Mouse (Mus musculus) intestine, postnatal 0 days (tissue): ENCODE data around the gene Bid. TPM values are rescaled to one million over a fixed set of nuclear protein-coding genes. Genes with fewer than 3 reads are reported as not detected.

ENCODE experiments used
- ATAC-seq: fragments of 200-750 bp; cut with Nextera tagmentation; 2 replicates; pipeline ENCODE4 v1.8.0; 2017; ENCODE audit warnings: mild to moderate bottlenecking, moderate TSS enrichment, moderate library complexity
- H3K27ac ChIP-seq: fragments of 300-500 bp; sonication (generic); 2 replicates; pipeline ENCODE4 v1.5.1; 2014; ENCODE audit warnings: mild to moderate bottlenecking, low read depth, low read length, moderate library complexity
- H3K27me3 ChIP-seq: fragments of 300-500 bp; sonication (generic); replicated peaks from 2 replicates; pipeline ENCODE4 v1.6.1; 2014; ENCODE audit warnings: low read length, mixed read lengths; ENCODE audit not compliant: control insufficient read depth, insufficient read depth
- H3K36me3 ChIP-seq: fragments of 300-500 bp; sonication (generic); 2 replicates; pipeline ENCODE4 v1.6.1; 2014; ENCODE audit warnings: mild to moderate bottlenecking, moderate library complexity; ENCODE audit not compliant: control insufficient read depth, insufficient read depth
- H3K4me1 ChIP-seq: fragments of 300-500 bp; sonication (generic); replicated peaks from 2 replicates; pipeline ENCODE4 v1.6.1; 2014; ENCODE audit warnings: antibody characterized with exemption, low read length, mixed read lengths; ENCODE audit not compliant: control insufficient read depth, insufficient read depth
- H3K4me2 ChIP-seq: fragments of 300-500 bp; sonication (generic); replicated peaks from 2 replicates; pipeline ENCODE4 v1.6.1; 2014; ENCODE audit warnings: low read depth, mild to moderate bottlenecking, moderate library complexity
- H3K4me3 ChIP-seq: fragments of 300-500 bp; sonication (generic); 2 replicates; pipeline ENCODE4 v1.5.1; 2014; ENCODE audit warnings: low read depth, low read length
- H3K9ac ChIP-seq: fragments of 300-500 bp; sonication (generic); 2 replicates; pipeline ENCODE4 v1.6.1; 2014; ENCODE audit warnings: mild to moderate bottlenecking, low read depth, low read length
- H3K9me3 ChIP-seq: fragments of 300-500 bp; sonication (generic); 2 replicates; pipeline ENCODE4 v1.6.1; 2016; ENCODE audit warnings: mixed run types; ENCODE audit not compliant: control insufficient read depth
- CTCF ChIP-seq: sonication (generic); IDR thresholded peaks from 2 replicates; pipeline ENCODE4 v1.5.1; 2016; ENCODE audit warnings: low read depth, mild to moderate bottlenecking, control low read depth, antibody characterized with exemption, moderate library complexity
- whole genome bisulfite sequencing: fragments of 180-500 bp; shearing (Covaris S2); extraction: QIAGEN DNeasy Blood & Tissue Kit; methylation state at CpG from one replicate; pipeline ENCODE4 v1.1.7; 2014; 5-methylcytosine and 5-hydroxymethylcytosine counted together
- polyA plus RNA-seq: library from polyadenylated mRNA; unstranded; fragments of >200 nt; fragmentation: Nextera tagmentation; extraction: Ambion mirVana; gene quantifications from 2 replicates; pipeline ENCODE4 v1.2.1, GENCODE M21; 2015

Gene Bid
- polyA plus RNA-seq, 1 experiment from 2014 or later = 24.8 TPM

GRCm38 (mm10) chr6:120943964-120944363 lies 27.3 kb upstream of the Bid start:
- Histone ChIP-seq H3K4me3 (no peak overlapping the region), H3K9me3 (no peaks in the 10 kb centered on the region), H3K9ac (no peak overlapping the region), H3K36me3 (peaks cover 21% of the 10 kb centered on the region; the same call in 1 of the 2 replicates), H3K4me1 (no peaks in the 10 kb centered on the region), H3K27ac (no peak overlapping the region), H3K27me3 (no peaks in the 10 kb centered on the region), H3K4me2 (no peak overlapping the region)
- WGBS = 83% methylated on average over 5 of the region's 5 CpGs
- no peak for ATAC-seq
- TF ChIP-seq CTCF = no peak

GRCm38 (mm10) chr6:120943551-120943950 lies 26.9 kb upstream of the Bid start:
- Histone ChIP-seq H3K9ac (no peak overlapping the region), H3K9me3 (no peaks in the 10 kb centered on the region), H3K4me1 (no peaks in the 10 kb centered on the region), H3K36me3 (peaks cover 17% of the 10 kb centered on the region; the same call in 1 of the 2 replicates), H3K27me3 (no peaks in the 10 kb centered on the region), H3K27ac (no peak overlapping the region), H3K4me2 (no peak overlapping the region), H3K4me3 (no peak overlapping the region)
- no peak for TF ChIP-seq CTCF
- ATAC-seq = no peak
- 70% methylated on average over 10 of the region's 10 CpGs for WGBS

DNA sequence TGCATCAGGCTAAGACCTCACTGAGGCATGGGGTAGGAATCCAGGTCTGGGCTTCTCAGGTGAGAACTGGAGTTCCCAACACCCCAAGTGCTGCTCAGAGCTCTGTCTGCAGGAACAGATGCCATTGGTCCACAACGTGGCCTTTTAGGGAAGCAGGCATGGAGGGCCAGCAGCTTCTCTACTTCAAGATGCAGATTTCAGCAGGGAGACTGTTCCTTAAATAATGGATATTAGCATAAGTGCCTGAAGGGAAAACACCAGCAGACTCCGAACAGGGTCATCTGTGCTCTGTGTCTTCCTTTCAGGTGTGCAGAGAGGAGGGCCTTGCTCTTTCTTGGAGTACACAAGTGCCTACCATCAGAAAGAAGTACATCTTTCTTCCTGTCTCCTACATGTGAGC lies 26.4 kb upstream of the Bid start:
- no peak overlapping the region for H3K4me2 ChIP-seq
- no peaks in the 10 kb centered on the region for H3K9me3 ChIP-seq
- H3K4me1 ChIP-seq = no peaks in the 10 kb centered on the region
- no peak overlapping the region for H3K27ac ChIP-seq
- H3K27me3 ChIP-seq = no peaks in the 10 kb centered on the region
- H3K9ac ChIP-seq = no peak overlapping the region
- peaks cover 15% of the 10 kb centered on the region; the same call in 1 of the 2 replicates for H3K36me3 ChIP-seq
- ATAC-seq = no peak
- 78% methylated on average over 2 of the region's 2 CpGs for WGBS
- no peak for TF ChIP-seq CTCF
- no peak overlapping the region for H3K4me3 ChIP-seq

DNA sequence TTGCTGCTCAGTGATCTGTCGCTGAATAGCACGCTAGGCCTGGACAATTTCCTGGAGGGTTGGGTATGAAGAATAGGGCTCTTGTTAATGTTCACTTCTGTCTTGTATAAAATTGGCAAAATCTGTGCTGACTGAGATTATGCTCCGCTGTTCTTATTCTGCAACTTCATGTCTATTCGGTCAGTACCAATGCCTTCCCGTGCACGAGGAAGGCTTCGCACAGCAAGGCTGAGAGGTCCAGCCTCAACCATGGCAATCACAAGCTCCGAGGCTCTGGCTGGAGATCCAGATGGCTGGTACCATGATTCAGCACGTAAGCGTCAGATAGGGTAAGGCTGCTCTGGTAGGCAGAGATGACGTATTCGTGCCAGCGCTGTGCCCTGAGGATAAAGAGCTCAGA lies 24.9 kb upstream of the Bid start:
- Histone ChIP-seq H3K9ac (no peak overlapping the region), H3K36me3 (peaks cover 7% of the 10 kb centered on the region; the same call in 1 of the 2 replicates), H3K4me3 (no peak overlapping the region), H3K27ac (no peak overlapping the region), H3K4me2 (no peak overlapping the region), H3K9me3 (no peaks in the 10 kb centered on the region), H3K4me1 (no peaks in the 10 kb centered on the region), H3K27me3 (no peaks in the 10 kb centered on the region)
- no peak for ATAC-seq
- WGBS = 92% methylated on average over 13 of the region's 13 CpGs
- TF ChIP-seq CTCF = no peak

DNA sequence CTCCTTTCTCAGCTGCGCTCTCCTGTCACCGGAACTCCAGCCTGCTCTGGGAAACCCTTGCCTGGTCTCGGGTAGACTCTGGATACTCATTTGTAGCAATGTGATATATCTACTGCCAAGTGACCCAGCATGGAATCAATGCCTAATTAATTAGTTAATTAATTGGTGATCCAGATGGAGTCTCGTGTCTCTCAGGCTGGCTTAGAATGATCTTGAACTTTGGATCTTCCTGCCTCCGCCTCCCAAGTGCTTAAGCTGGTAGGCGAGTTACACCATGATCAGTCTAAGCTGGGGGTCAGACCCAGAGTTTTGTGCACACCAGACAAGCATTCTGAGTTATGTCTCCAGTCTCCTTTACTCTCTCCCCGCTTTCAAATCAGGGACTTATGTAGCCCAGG lies 24.4 kb upstream of the Bid start:
- WGBS = 74% methylated on average over 7 of the region's 7 CpGs
- no peak for TF ChIP-seq CTCF
- Histone ChIP-seq H3K4me3 (no peak overlapping the region), H3K9me3 (no peaks in the 10 kb centered on the region), H3K27me3 (no peaks in the 10 kb centered on the region), H3K36me3 (peaks cover 4% of the 10 kb centered on the region; the same call in 1 of the 2 replicates), H3K4me1 (no peaks in the 10 kb centered on the region), H3K9ac (no peak overlapping the region), H3K4me2 (no peak overlapping the region), H3K27ac (no peak overlapping the region)
- ATAC-seq = no peak

- H3K36me3 ChIP-seq = no peaks in the 10 kb centered on the region
- H3K27me3 ChIP-seq = no peaks in the 10 kb centered on the region
- 68% methylated on average over 7 of the region's 7 CpGs for WGBS
- no peak overlapping the region for H3K4me3 ChIP-seq
- ATAC-seq = no peak
- no peak overlapping the region for H3K9ac ChIP-seq
- H3K27ac ChIP-seq = no peak overlapping the region
- no peak for TF ChIP-seq CTCF
- no peak overlapping the region for H3K4me2 ChIP-seq
- H3K9me3 ChIP-seq = no peaks in the 10 kb centered on the region
- H3K4me1 ChIP-seq = no peaks in the 10 kb centered on the region
These were observed 23.9 kb upstream of the Bid start for GRCm38 (mm10) chr6:120940446-120941083.
